8 mouse cellular contexts compared by ENCODE assay signal in the genomic region with DNA sequence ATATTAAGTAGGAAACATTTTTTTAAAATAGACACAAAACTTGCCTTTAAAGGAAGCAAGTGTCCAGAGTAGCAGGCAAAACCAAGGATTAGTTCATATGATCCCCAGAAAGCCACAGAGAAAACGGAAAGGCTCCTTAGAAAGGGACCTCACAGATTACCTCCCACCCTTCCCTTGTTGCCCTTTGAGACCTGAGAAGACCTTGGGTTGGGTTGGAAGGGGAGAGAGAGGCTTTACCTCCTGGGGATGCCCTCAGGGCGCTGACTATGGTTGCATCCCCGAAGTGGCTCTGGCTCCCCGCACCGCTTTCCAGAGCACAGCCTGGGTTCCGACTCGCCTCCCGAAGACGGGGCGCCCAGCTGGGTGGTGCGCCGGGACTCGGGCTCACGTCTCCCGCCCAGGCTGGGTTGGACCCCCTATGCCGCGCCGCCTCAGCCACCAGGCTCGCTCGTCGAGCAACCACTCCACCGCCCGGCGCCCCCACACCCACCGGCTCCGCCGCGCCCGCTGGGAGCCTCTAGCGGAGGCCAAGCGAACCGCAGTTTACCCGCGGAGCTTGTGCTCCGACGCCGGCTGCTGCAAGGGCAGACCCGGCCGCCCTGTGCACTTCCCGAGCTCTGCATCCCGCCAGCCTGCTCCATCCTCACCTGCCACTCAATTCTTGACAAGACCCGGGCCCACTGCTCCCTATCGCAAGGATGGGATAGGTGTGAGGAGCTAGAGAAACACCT. TPM values are rescaled to one million over a fixed set of nuclear protein-coding genes. Genes with fewer than 3 reads are reported as not detected.
DNase-seq lines count a peak whose midpoint lies in the region; ATAC-seq and TF ChIP-seq lines count a peak whose summit lies in the region.

No protein-coding gene starts in this region.

- no peak for TF ChIP-seq EP300 in lung, postnatal 0 days (IDR thresholded peaks at IDR 0.05)

- H3K9me3 ChIP-seq in lung, postnatal 0 days (ENCODE audit: low read length) = no peaks in the 10 kb centered on the region
- no peaks in the 10 kb centered on the region for H3K9me3 ChIP-seq in kidney, embryonic 16.5 days (ENCODE audit: low read length)

- no peak overlapping the region for H3K27ac ChIP-seq in lung, postnatal 0 days (ENCODE audit: low read length)
- no peak overlapping the region for H3K27ac ChIP-seq in kidney, embryonic 16.5 days (ENCODE audit: low read length)
- H3K27ac ChIP-seq in liver, adult 2 months (replicated peaks; ENCODE audit: insufficient read depth, low read depth, low read length) = no peak overlapping the region

- peak overlapping the region; percentile 25; the same call in 1 of the 2 replicates for H3K4me3 ChIP-seq in lung, postnatal 0 days (ENCODE audit: low read depth, low read length)
- peak overlapping the region; percentile 54 for H3K4me3 ChIP-seq in kidney, embryonic 16.5 days (ENCODE audit: low read length)
- H3K4me3 ChIP-seq in liver, adult 2 months (ENCODE audit: insufficient read depth, low read depth, low read length) = peak overlapping the region; percentile 62; the same call in 1 of the 2 replicates

- H3K4me2 ChIP-seq in lung, postnatal 0 days (replicated peaks; ENCODE audit: low read depth, low read length) = peak overlapping the region; percentile 44
- H3K4me2 ChIP-seq in kidney, embryonic 16.5 days (replicated peaks; ENCODE audit: low read depth, low read length) = peak overlapping the region; percentile 96

- no peak overlapping the region for H3K9ac ChIP-seq in lung, postnatal 0 days (replicated peaks; ENCODE audit: low read depth)
- H3K9ac ChIP-seq in kidney, embryonic 16.5 days (replicated peaks; ENCODE audit: low read length) = 0 out of 2 replicates have a peak overlapping the region, but pooled peaks have one; percentile 0
- peak overlapping the region; percentile 41; the same call in 1 of the 2 replicates for H3K9ac ChIP-seq in liver, adult 2 months (ENCODE audit: low read depth, low read length)

- 1% methylated on average over 38 of the region's 43 CpGs for WGBS in lung, postnatal 0 days
- WGBS in kidney, embryonic 16.5 days = under 1% methylated on average over 43 of the region's 43 CpGs
- 2% methylated on average over 42 of the region's 43 CpGs for WGBS in liver, adult 2 months

- ATAC-seq in lung, postnatal 0 days = peak; percentile 37; the same call in 1 of the 2 replicates
- ATAC-seq in kidney, embryonic 16.5 days (ENCODE audit: low FRiP score, low TSS enrichment) = peak; percentile 93

- no peaks in the 10 kb centered on the region for H3K36me3 ChIP-seq in lung, postnatal 0 days (ENCODE audit: insufficient read depth, low read length)
- no peaks in the 10 kb centered on the region for H3K36me3 ChIP-seq in kidney, embryonic 16.5 days (ENCODE audit: insufficient read depth, low read length)
- H3K36me3 ChIP-seq in liver, adult 2 months (ENCODE audit: control insufficient read depth, insufficient read depth, low read length) = no peaks in the 10 kb centered on the region

- H3K4me1 ChIP-seq in lung, postnatal 0 days (ENCODE audit: insufficient read depth, low read depth, low read length) = no peaks in the 10 kb centered on the region
- peaks cover 16% of the 10 kb centered on the region for H3K4me1 ChIP-seq in kidney, embryonic 16.5 days (ENCODE audit: insufficient read depth, low read length)
- peaks cover 6% of the 10 kb centered on the region; the same call in 1 of the 2 replicates for H3K4me1 ChIP-seq in liver, adult 2 months (ENCODE audit: control insufficient read depth, insufficient read depth, low read length)

- TF ChIP-seq CTCF in lung, postnatal 0 days (IDR thresholded peaks at IDR 0.05) = peak; percentile 62
- peak; percentile 77 for TF ChIP-seq CTCF in liver, adult 2 months (IDR thresholded peaks at IDR 0.05; ENCODE audit: low read depth, low read length)

- peaks cover 34% of the 10 kb centered on the region for H3K27me3 ChIP-seq in lung, postnatal 0 days (replicated peaks; ENCODE audit: insufficient read depth, low read length)
- peaks cover 51% of the 10 kb centered on the region for H3K27me3 ChIP-seq in kidney, embryonic 16.5 days (ENCODE audit: insufficient read depth, low read length)
- peaks cover 16% of the 10 kb centered on the region for H3K27me3 ChIP-seq in liver, adult 2 months (ENCODE audit: control insufficient read depth, insufficient read depth, low read length)

- no peak for TF ChIP-seq POLR2A in liver, adult 2 months (IDR thresholded peaks at IDR 0.05; ENCODE audit: extremely low read depth, insufficient read depth, low read length)

- H3K79me2 ChIP-seq in liver, adult 2 months (ENCODE audit: control insufficient read depth, insufficient read depth, low read length) = no peaks in the 10 kb centered on the region

- DNase-seq in lung, postnatal 0 days (ENCODE audit: low spot score) = peak; percentile 27
- DNase-seq in lung, adult 18-20 months = no peak
- peak; percentile 70 to 83 for DNase-seq in cerebellum, postnatal 4 days (ENCODE audit: low spot score in 2 of 2)
- peak; percentile 62 to 75 for DNase-seq in frontal cortex, postnatal 14 days (ENCODE audit: low spot score in 2 of 2)
- peak; percentile 16 for DNase-seq in liver, adult 2 months (ENCODE audit: extremely low read depth, low read depth, low spot score)
- DNase-seq in ovary, postnatal 14 days (ENCODE audit: low spot score) = peak; percentile 39
- no peak for DNase-seq in adipocyte (ENCODE audit: low spot score)

RNA-seq across cellular contexts. Expression of gene Lingo2, which starts 1.4 kb away (rescaled TPM):
- polyA plus RNA-seq in lung, postnatal 0 days (2015; fragmentation: Nextera tagmentation; extraction: Ambion mirVana) = 0.05 TPM in 1 of 2 replicates, not detected in the other
- 0.10 and 0.22 TPM in 2 replicates for polyA plus RNA-seq in kidney, embryonic 16.5 days (2015; fragmentation: Nextera tagmentation; extraction: Ambion mirVana)
- total RNA-seq in liver, adult 2 months (2014; rRNA removed) = 0.07 TPM in 1 of 2 replicates, not detected in the other
- not detected in 2 replicates for polyA plus RNA-seq in liver, adult 2 months (2012; rRNA removed)

Comparison
In these comparisons a context has a peak if more than half of its experiments do, and no peak if none do; other contexts are left out.
1. DNase-seq: peak in lung, postnatal 0 days (single experiment), cerebellum, postnatal 4 days (2 of 2), frontal cortex, postnatal 14 days (2 of 2), liver, adult 2 months (single experiment) and ovary, postnatal 14 days (single experiment); none in lung, adult 18-20 months (0 of 2) and adipocyte (single experiment).
2. Peak in every context shown above with its lines, with median percentiles within 50 percentile points of each other: H3K4me3 ChIP-seq.